Mouse (Mus musculus): ENCODE measurements around the gene Gm45808. TPM values are rescaled to one million over a fixed set of nuclear protein-coding genes. Genes with fewer than 3 reads are reported as not detected.
"Not testable (repeated sequence)": the region's sequence is repeated elsewhere in the genome, so short reads cannot be mapped to it uniquely, and the experiment has no call there.

Gene Gm45808
- polyA plus RNA-seq, 1 experiment from 2014 or later: not detected

GRCm38 (mm10) chr7:45494548-45494947 is 7.9 kb upstream of the Gm45808 start:
- Histone ChIP-seq H3K27me3 (ENCODE audit: low read depth, poor library complexity, severe bottlenecking) (no peaks in the 10 kb centered on the region), H3K36me3 (peaks cover 74% of the 10 kb centered on the region), H3K4me1 (peaks cover 20% of the 10 kb centered on the region), H3K9me3 (replicated peaks) (no peaks in the 10 kb centered on the region), H3K27ac (replicated peaks) (no peak overlapping the region), H3K4me3 (no peak overlapping the region)
- 85% methylated on average over 9 of the region's 9 CpGs for WGBS
- DNase-seq (ENCODE audit: low spot score): no peak

GRCm38 (mm10) chr7:45492951-45493350 is 6.3 kb upstream of the Gm45808 start:
- H3K4me3 ChIP-seq: no peak overlapping the region

GRCm38 (mm10) chr7:45492225-45492844 is 5.7 kb upstream of the Gm45808 start:
- no peak for DNase-seq (ENCODE audit: low spot score)
- Histone ChIP-seq H3K4me1 (peaks cover 41% of the 10 kb centered on the region), H3K9me3 (replicated peaks) (no peaks in the 10 kb centered on the region), H3K36me3 (peaks cover 51% of the 10 kb centered on the region), H3K27me3 (ENCODE audit: low read depth, poor library complexity, severe bottlenecking) (no peaks in the 10 kb centered on the region), H3K4me3 (no peak overlapping the region), H3K27ac (replicated peaks) (no peak overlapping the region)
- 95% methylated on average over 8 of the region's 8 CpGs for WGBS

More at GRCm38 (mm10) chr7:45492951-45493350, 6.3 kb upstream of the Gm45808 start:
- H3K9me3 ChIP-seq (replicated peaks): no peaks in the 10 kb centered on the region
- no peak for DNase-seq (ENCODE audit: low spot score)
- H3K27me3 ChIP-seq (ENCODE audit: low read depth, poor library complexity, severe bottlenecking): no peaks in the 10 kb centered on the region
- H3K27ac ChIP-seq (replicated peaks): no peak overlapping the region
- peaks cover 58% of the 10 kb centered on the region for H3K36me3 ChIP-seq
- H3K4me1 ChIP-seq: peaks cover 35% of the 10 kb centered on the region
- WGBS: 96% methylated on average over 5 of the region's 5 CpGs

- peaks cover 41% of the 10 kb centered on the region for H3K36me3 ChIP-seq
- WGBS: 24% methylated on average over 3 of the region's 3 CpGs
- H3K27ac ChIP-seq (replicated peaks): no peak overlapping the region
These were observed 4.7 kb upstream of the Gm45808 start for GRCm38 (mm10) chr7:45491264-45491663.

GRCm38 (mm10) chr7:45490822-45491221 is 4.2 kb upstream of the Gm45808 start:
- H3K36me3 ChIP-seq: peaks cover 36% of the 10 kb centered on the region
- H3K27ac ChIP-seq (replicated peaks): no peak overlapping the region
- no peaks in the 10 kb centered on the region for H3K9me3 ChIP-seq (replicated peaks)
- no peaks in the 10 kb centered on the region for H3K27me3 ChIP-seq (ENCODE audit: low read depth, poor library complexity, severe bottlenecking)
- DNase-seq (ENCODE audit: low spot score): no peak
- no peak overlapping the region for H3K4me3 ChIP-seq
- peaks cover 42% of the 10 kb centered on the region for H3K4me1 ChIP-seq
- 44% methylated on average over 9 of the region's 9 CpGs for WGBS

More at GRCm38 (mm10) chr7:45491264-45491663, 4.7 kb upstream of the Gm45808 start:
- Histone ChIP-seq H3K9me3 (replicated peaks) (no peaks in the 10 kb centered on the region), H3K4me3 (no peak overlapping the region), H3K4me1 (peaks cover 42% of the 10 kb centered on the region), H3K27me3 (ENCODE audit: low read depth, poor library complexity, severe bottlenecking) (no peaks in the 10 kb centered on the region)
- DNase-seq (ENCODE audit: low spot score): no peak

GRCm38 (mm10) chr7:45489578-45489977 is 3.0 kb upstream of the Gm45808 start:
- H3K9me3 ChIP-seq (replicated peaks): no peaks in the 10 kb centered on the region
- no peak overlapping the region for H3K4me3 ChIP-seq
- peaks cover 42% of the 10 kb centered on the region for H3K4me1 ChIP-seq
- peaks cover 28% of the 10 kb centered on the region for H3K36me3 ChIP-seq
- no peak for DNase-seq (ENCODE audit: low spot score)
- 84% methylated on average over 7 of the region's 7 CpGs for WGBS
- no peaks in the 10 kb centered on the region for H3K27me3 ChIP-seq (ENCODE audit: low read depth, poor library complexity, severe bottlenecking)
- H3K27ac ChIP-seq (replicated peaks): no peak overlapping the region

- DNase-seq (ENCODE audit: low spot score): peak; percentile 71
- Histone ChIP-seq H3K4me3 (peak within 1 kb of the TSS; percentile 71), H3K4me1 (peaks cover 42% of the 10 kb centered on the region), H3K9me3 (replicated peaks) (no peaks in the 10 kb centered on the region), H3K36me3 (peaks cover 18% of the 10 kb centered on the region), H3K27ac (replicated peaks) (peak within 1 kb of the TSS; percentile 92), H3K27me3 (ENCODE audit: low read depth, poor library complexity, severe bottlenecking) (no peaks in the 10 kb centered on the region)
- 8% methylated on average over 38 of the region's 38 CpGs for WGBS
These were observed 1.9 kb upstream of the Gm45808 start, which contains the start of gene Dhdh for GRCm38 (mm10) chr7:45488293-45489204. Gene Dhdh (minus strand): TSS chr7:45488805.

- 16% methylated on average over 11 of the region's 11 CpGs for WGBS
- H3K9me3 ChIP-seq (replicated peaks): no peaks in the 10 kb centered on the region
- peak overlapping the region; percentile 92 for H3K27ac ChIP-seq (replicated peaks)
- H3K4me1 ChIP-seq: peaks cover 42% of the 10 kb centered on the region
- H3K27me3 ChIP-seq (ENCODE audit: low read depth, poor library complexity, severe bottlenecking): no peaks in the 10 kb centered on the region
- peaks cover 11% of the 10 kb centered on the region for H3K36me3 ChIP-seq
- peak overlapping the region; percentile 71 for H3K4me3 ChIP-seq
- DNase-seq (ENCODE audit: low spot score): peak; percentile 40
These were observed 1.3 kb upstream of the Gm45808 start for GRCm38 (mm10) chr7:45487861-45488292.

GRCm38 (mm10) chr7:45486158-45486557 is 453 bp downstream of the Gm45808 start:
- Histone ChIP-seq H3K27ac (replicated peaks) (no peak overlapping the region), H3K9me3 (replicated peaks) (no peaks in the 10 kb centered on the region), H3K4me1 (peaks cover 38% of the 10 kb centered on the region), H3K36me3 (peaks cover 4% of the 10 kb centered on the region; the same call in 1 of the 2 replicates), H3K4me3 (no peak overlapping the region), H3K27me3 (ENCODE audit: low read depth, poor library complexity, severe bottlenecking) (no peaks in the 10 kb centered on the region)
- no peak for DNase-seq (ENCODE audit: low spot score)
- 82% methylated on average over 7 of the region's 7 CpGs for whole genome bisulfite sequencing

- not testable (repeated sequence) for DNase-seq (ENCODE audit: low spot score); H3K36me3 ChIP-seq; H3K4me3 ChIP-seq; H3K27me3 ChIP-seq (ENCODE audit: low read depth, poor library complexity, severe bottlenecking); H3K27ac ChIP-seq (replicated peaks); H3K9me3 ChIP-seq (replicated peaks)
- 94% methylated on average over 5 of the region's 5 CpGs for WGBS
- H3K4me1 ChIP-seq: peaks cover 26% of the 10 kb centered on the region
These were observed 1.6 kb downstream of the Gm45808 start for GRCm38 (mm10) chr7:45484985-45485384.

- Histone ChIP-seq H3K36me3 (peaks cover 12% of the 10 kb centered on the region), H3K9me3 (replicated peaks) (no peaks in the 10 kb centered on the region), H3K27ac (replicated peaks) (no peak overlapping the region), H3K4me1 (no peaks in the 10 kb centered on the region), H3K4me3 (no peak overlapping the region), H3K27me3 (ENCODE audit: low read depth, poor library complexity, severe bottlenecking) (no peaks in the 10 kb centered on the region)
- 95% methylated on average over 1 of the region's 1 CpGs for WGBS
- DNase-seq (ENCODE audit: low spot score): no peak
These were observed 4.4 kb downstream of the Gm45808 start for GRCm38 (mm10) chr7:45482166-45482565.

- peak; percentile 41 for DNase-seq (ENCODE audit: low spot score)
- no peaks in the 10 kb centered on the region for H3K9me3 ChIP-seq (replicated peaks)
- no peaks in the 10 kb centered on the region for H3K27me3 ChIP-seq (ENCODE audit: low read depth, poor library complexity, severe bottlenecking)
- no peak within 1 kb of the TSS for H3K27ac ChIP-seq (replicated peaks)
- H3K36me3 ChIP-seq: peaks cover 12% of the 10 kb centered on the region
- no peak within 1 kb of the TSS for H3K4me3 ChIP-seq
- no peaks in the 10 kb centered on the region for H3K4me1 ChIP-seq
- 58% methylated on average over 15 of the region's 15 CpGs for WGBS
These were observed 5.2 kb downstream of the Gm45808 start, which contains the start of gene Tulp2 for GRCm38 (mm10) chr7:45481374-45481927. Gene Tulp2 (plus strand): TSS chr7:45481877.
